Mouse (Mus musculus) CH12.LX (cell line): ENCODE measurements around the gene Chst15. TPM values are rescaled to one million over a fixed set of nuclear protein-coding genes. Genes with fewer than 3 reads are reported as not detected.

Experiments
- DNase-seq: peaks from one replicate; pipeline ENCODE4 v3.0.0-alpha.2; 2013; ENCODE audit errors: extremely low read depth
- H3K27ac ChIP-seq: 2 replicates; pipeline ENCODE4 v1.5.1; 2012; ENCODE audit warnings: low read depth, mild to moderate bottlenecking, control low read depth, moderate library complexity; ENCODE audit not compliant: insufficient read depth
- H3K27me3 ChIP-seq: replicated peaks from 2 replicates; pipeline ENCODE3; 2012; ENCODE audit warnings: inconsistent platforms
- H3K36me3 ChIP-seq, 2 experiments: replicated peaks in 1 of 2; 2 replicates each; pipeline versions ENCODE3 to v1.6.1; 2012; ENCODE audit warnings: inconsistent platforms in 1 of 2, low read length in 1 of 2, mild to moderate bottlenecking in 1 of 2, mixed read lengths in 1 of 2, moderate library complexity in 1 of 2; ENCODE audit not compliant: control insufficient read depth in 1 of 2, insufficient read depth in 1 of 2
- H3K4me1 ChIP-seq, 2 experiments: 2 replicates each; pipeline ENCODE4 v1.6.1; 2012; ENCODE audit warnings: inconsistent platforms in 1 of 2, moderate library complexity in 1 of 2; ENCODE audit not compliant: insufficient read depth in 2 of 2, control insufficient read depth in 1 of 2
- H3K4me2 ChIP-seq: 2 replicates; pipeline ENCODE4 v1.6.1; 2012; ENCODE audit warnings: low read depth, mild to moderate bottlenecking, control low read depth; ENCODE audit not compliant: poor library complexity, insufficient read depth, severe bottlenecking
- H3K4me3 ChIP-seq, 3 experiments: fragments of 150-350 bp in 1 of 3; sonication (generic) in 1 of 3; replicated peaks in 1 of 3; 2 replicates each; pipeline versions ENCODE3 to v1.5.1; 2011 to 2012; ENCODE audit warnings: low read depth in 2 of 3, low read length in 2 of 3, mild to moderate bottlenecking in 2 of 3, moderate library complexity in 2 of 3, control low read depth in 1 of 3, improper control_type of control experiment in 1 of 3, inconsistent platforms in 1 of 3, mixed read lengths in 1 of 3; ENCODE audit not compliant: poor library complexity in 1 of 3
- H3K79me2 ChIP-seq: replicated peaks from 2 replicates; pipeline ENCODE4 v1.6.1; 2012; ENCODE audit warnings: mild to moderate bottlenecking, moderate library complexity; ENCODE audit not compliant: control insufficient read depth, poor library complexity, insufficient read depth, severe bottlenecking; ENCODE audit errors: extremely low read depth
- H3K9ac ChIP-seq: 2 replicates; pipeline ENCODE4 v1.6.1; 2012; ENCODE audit warnings: low read depth, mild to moderate bottlenecking, control low read depth, moderate library complexity; ENCODE audit not compliant: insufficient read depth
- H3K9me3 ChIP-seq: replicated peaks from 2 replicates; pipeline ENCODE3; 2012; ENCODE audit warnings: low read length, inconsistent platforms, mixed read lengths
- BHLHE40 ChIP-seq: IDR thresholded peaks from 2 replicates; pipeline ENCODE4 v1.6.1; 2011; ENCODE audit warnings: mild to moderate bottlenecking, low read depth, low read length, improper control_type of control experiment
- CHD1 ChIP-seq: IDR thresholded peaks from 2 replicates; pipeline ENCODE4 v1.6.1; 2012; ENCODE audit warnings: low read depth, low read length, improper control_type of control experiment, inconsistent platforms
- CTCF ChIP-seq, 2 experiments: IDR thresholded peaks in 1 of 2; conservative IDR thresholded peaks in 1 of 2; 2 replicates each; pipeline ENCODE4 v1.5.1; 2011 to 2012; ENCODE audit warnings: low read depth in 2 of 2, low read length in 2 of 2, improper control_type of control experiment in 1 of 2, inconsistent platforms in 1 of 2, mild to moderate bottlenecking in 1 of 2, moderate library complexity in 1 of 2
- E2F4 ChIP-seq: IDR thresholded peaks from 2 replicates; pipeline ENCODE4 v1.6.1; 2011; ENCODE audit warnings: low read depth, low read length, improper control_type of control experiment; ENCODE audit not compliant: insufficient replicate concordance
- ELF1 ChIP-seq: IDR thresholded peaks from 2 replicates; pipeline ENCODE4 v1.6.1; 2014; ENCODE audit warnings: low read depth, mild to moderate bottlenecking, inconsistent platforms, low read length, improper control_type of control experiment
- ETS1 ChIP-seq: conservative IDR thresholded peaks from 2 replicates; pipeline ENCODE4 v1.6.1; 2012; ENCODE audit warnings: low read depth, mild to moderate bottlenecking, inconsistent platforms, low read length, improper control_type of control experiment, moderate library complexity
- HCFC1 ChIP-seq: IDR thresholded peaks from 2 replicates; pipeline ENCODE4 v1.6.1; 2012; ENCODE audit warnings: low read depth, mild to moderate bottlenecking, inconsistent platforms, low read length, improper control_type of control experiment
- IRF4 ChIP-seq: IDR thresholded peaks from 2 replicates; pipeline ENCODE4 v1.6.1; 2014; ENCODE audit warnings: low read depth, mild to moderate bottlenecking, inconsistent platforms, low read length, improper control_type of control experiment
- KAT2A ChIP-seq: IDR thresholded peaks from 2 replicates; pipeline ENCODE4 v1.6.1; 2012; ENCODE audit warnings: low read length, improper control_type of control experiment, inconsistent platforms; ENCODE audit not compliant: insufficient replicate concordance
- MAX ChIP-seq: IDR thresholded peaks from 2 replicates; pipeline ENCODE4 v1.6.1; 2011; ENCODE audit warnings: low read length, improper control_type of control experiment
- MEF2A ChIP-seq: IDR thresholded peaks from 2 replicates; pipeline ENCODE4 v1.6.1; 2014; ENCODE audit warnings: low read depth, mild to moderate bottlenecking, inconsistent platforms, low read length, improper control_type of control experiment, borderline replicate concordance
- PAX5 ChIP-seq: IDR thresholded peaks from 2 replicates; pipeline ENCODE4 v1.6.1; 2012; ENCODE audit warnings: low read length, inconsistent platforms, mixed read lengths
- POLR2AphosphoS2 ChIP-seq: IDR thresholded peaks from 2 replicates; pipeline ENCODE4 v1.6.1; 2011; ENCODE audit warnings: low read depth, low read length, improper control_type of control experiment
- RCOR1 ChIP-seq: conservative IDR thresholded peaks from 2 replicates; pipeline ENCODE4 v1.6.1; 2012; ENCODE audit warnings: low read depth, mild to moderate bottlenecking, inconsistent platforms, low read length, improper control_type of control experiment
- SIN3A ChIP-seq: IDR thresholded peaks from 2 replicates; pipeline ENCODE4 v1.6.1; 2012; ENCODE audit warnings: low read length, improper control_type of control experiment, inconsistent platforms
- SMC3 ChIP-seq: IDR thresholded peaks from 2 replicates; pipeline ENCODE4 v1.6.1; 2011; ENCODE audit warnings: low read depth, low read length, improper control_type of control experiment
- TBP ChIP-seq: conservative IDR thresholded peaks from 2 replicates; pipeline ENCODE4 v1.6.1; 2011; ENCODE audit warnings: low read depth, low read length, improper control_type of control experiment
- TCF12 ChIP-seq: IDR thresholded peaks from 2 replicates; pipeline ENCODE4 v1.6.1; 2014; ENCODE audit warnings: low read depth, mild to moderate bottlenecking, inconsistent platforms, low read length, improper control_type of control experiment
- UBTF ChIP-seq: IDR thresholded peaks from 2 replicates; pipeline ENCODE4 v1.6.1; 2012; ENCODE audit warnings: low read depth, mild to moderate bottlenecking, inconsistent platforms, low read length, improper control_type of control experiment, moderate library complexity
- USF2 ChIP-seq: conservative IDR thresholded peaks from 2 replicates; pipeline ENCODE4 v1.6.1; 2011; ENCODE audit warnings: low read depth, low read length, improper control_type of control experiment
- ZKSCAN1 ChIP-seq: IDR thresholded peaks from 2 replicates; pipeline ENCODE4 v1.6.1; 2012; ENCODE audit warnings: low read depth, inconsistent platforms, low read length, improper control_type of control experiment, borderline replicate concordance
- dilution Hi-C: fragments of 300-500 bp; cut with MboI; formaldehyde crosslinking; loops from 2 replicates; pipeline ENCODE4 v1.14.3; 2020; ENCODE audit warnings: low sequenced_read_pairs; ENCODE audit not compliant: extremely low pct_unique_long_range_greater_than_20kb, extremely low pct_ligation_motif_present
- in situ Hi-C: fragments of 300-500 bp; cut with MboI; formaldehyde crosslinking; loops from 3 replicates; pipeline ENCODE4 v1.14.3; 2019; ENCODE audit warnings: low sequenced_read_pairs, low pct_ligation_motif_present, low pct_unique_long_range_greater_than_20kb, mixed read lengths
- polyA plus RNA-seq: library from polyadenylated mRNA; unstranded; fragments of >175 nt; gene quantifications from 2 replicates; pipeline ENCODE4 v1.2.1, GENCODE M21; 2012; ENCODE audit warnings: low read depth; ENCODE audit not compliant: insufficient read length
- total RNA-seq, 2 experiments: library from RNA; depleted of rRNA; stranded (reverse); fragments of 300-350 nt in 1 of 2; fragments of >200 nt in 1 of 2; gene quantifications; 2 replicates each; pipeline ENCODE4 v1.2.3; 2012 to 2014

The Chst15 gene
- total and polyA plus RNA-seq, 3 experiments = 0.42 to 0.81 (median 0.57) TPM

- Histone ChIP-seq H3K79me2 (no peaks in the 10 kb centered on the region), H3K9ac (no peak overlapping the region), H3K36me3 (no peaks in the 10 kb centered on the region), H3K4me3 (no peak overlapping the region), H3K27ac (no peak overlapping the region), H3K9me3 (no peaks in the 10 kb centered on the region), H3K27me3 (peaks cover 93% of the 10 kb centered on the region), H3K4me1 (no peaks in the 10 kb centered on the region), H3K4me2 (no peak overlapping the region)
- DNase-seq = no peak
- TF ChIP-seq KAT2A (no peak), TCF12 (no peak), BHLHE40 (no peak), MAX (no peak), MEF2A (no peak), IRF4 (no peak), TBP (no peak), CTCF (conservative IDR thresholded peaks at IDR 0.05 in 1 of 2, IDR thresholded peaks at IDR 0.05 in 1 of 2; ENCODE audit: low read depth in 2 of 2, low read length in 2 of 2) (no peak)
- dilution Hi-C loops = no loop called here
- in situ Hi-C loops = no loop called here
Measured at GRCm38 (mm10) chr7:132199686-132200085, 117.3 kb downstream of the Chst15 start.

- H3K4me2 ChIP-seq = no peak overlapping the region
- H3K27me3 ChIP-seq = peaks cover 93% of the 10 kb centered on the region
- H3K27ac ChIP-seq = no peak overlapping the region
- dilution Hi-C loops = no loop called here
- no peaks in the 10 kb centered on the region for H3K79me2 ChIP-seq
- no peak for TF ChIP-seq USF2
- no peak for TF ChIP-seq CHD1
- no peak for TF ChIP-seq HCFC1
- TF ChIP-seq IRF4 = no peak
- no peak for TF ChIP-seq SMC3
- TF ChIP-seq PAX5 = no peak
- no peak for TF ChIP-seq UBTF
- no peak for TF ChIP-seq ZKSCAN1
- TF ChIP-seq ELF1 = no peak
- TF ChIP-seq ETS1 = no peak
- no peak for TF ChIP-seq POLR2AphosphoS2
- TF ChIP-seq BHLHE40 = no peak
- TF ChIP-seq RCOR1 = no peak
- TF ChIP-seq CTCF (conservative IDR thresholded peaks at IDR 0.05 in 1 of 2, IDR thresholded peaks at IDR 0.05 in 1 of 2; ENCODE audit: low read depth in 2 of 2, low read length in 2 of 2) = no peak
- no peak for TF ChIP-seq SIN3A
- TF ChIP-seq E2F4 = no peak
- TF ChIP-seq, all 38 proteins: peak for 0
- Histone ChIP-seq H3K9ac (no peak overlapping the region), H3K4me3 (no peak overlapping the region), H3K9me3 (no peaks in the 10 kb centered on the region), H3K4me1 (no peaks in the 10 kb centered on the region), H3K36me3 (no peaks in the 10 kb centered on the region)
- no peak for DNase-seq
- in situ Hi-C loops = no loop called here
Measured at GRCm38 (mm10) chr7:132198806-132199205, 118.2 kb downstream of the Chst15 start.
